ENCODE assay signal across 19 mouse cellular contexts in genomic region chr8:107776906-107777305, GRCm38 (mm10).
A peak's percentile ranks its signal among the peaks of the same experiment; 100 is the strongest.
DNase-seq lines count a peak whose midpoint lies in the region; ATAC-seq and TF ChIP-seq lines count a peak whose summit lies in the region.
"Had no signal": no experiment of that assay in that cellular context is flagged by ENCODE, and none has a peak within 500 bp of the region (broad histone marks: within the 10 kb centered on the region; RNA-seq: fewer than 3 reads in every experiment).

No protein-coding gene starts in this region.

- no peak overlapping the region for H3K4me2 ChIP-seq in midbrain, postnatal 0 days (ENCODE audit: low read depth, low read length, poor library complexity, severe bottlenecking)
- H3K4me2 ChIP-seq: forebrain, embryonic 12.5 days; heart, embryonic 11.5 days had no signal

- no peak for ATAC-seq in midbrain, postnatal 0 days (ENCODE audit: low FRiP score)
- ATAC-seq: hindbrain, postnatal 0 days; liver, postnatal 0 days had no signal

- no peaks in the 10 kb centered on the region for H3K36me3 ChIP-seq in midbrain, embryonic 10.5 days
- no peaks in the 10 kb centered on the region for H3K36me3 ChIP-seq in midbrain, postnatal 0 days (ENCODE audit: insufficient read depth, low read length)
- H3K36me3 ChIP-seq: forebrain, embryonic 12.5 days; limb, embryonic 15.5 days had no signal

- no peak overlapping the region; the same call in 1 of the 2 replicates for H3K27ac ChIP-seq in midbrain, embryonic 10.5 days (replicated peaks)
- no peak overlapping the region for H3K27ac ChIP-seq in midbrain, postnatal 0 days (ENCODE audit: low read depth, low read length)
- H3K27ac ChIP-seq: forebrain, embryonic 12.5 days; hindbrain, postnatal 0 days; limb, embryonic 15.5 days had no signal

- H3K9ac ChIP-seq in midbrain, postnatal 0 days (replicated peaks; ENCODE audit: low read length, poor library complexity, severe bottlenecking) = no peak overlapping the region
- H3K9ac ChIP-seq: forebrain, embryonic 12.5 days; limb, embryonic 15.5 days; liver, postnatal 0 days had no signal

- WGBS in midbrain, embryonic 10.5 days = 2% methylated on average over 5 of the region's 5 CpGs
- WGBS in midbrain, postnatal 0 days = 11% methylated on average over 5 of the region's 5 CpGs

- H3K4me1 ChIP-seq in midbrain, embryonic 10.5 days = peaks cover 16% of the 10 kb centered on the region
- no peaks in the 10 kb centered on the region for H3K4me1 ChIP-seq in midbrain, postnatal 0 days (ENCODE audit: insufficient read depth, low read length)
- H3K4me1 ChIP-seq: megakaryocyte, embryonic 14.5 days had no signal

- DNase-seq in midbrain, embryonic 10.5 days (ENCODE audit: low spot score) = peak; percentile 13
- no peak for DNase-seq in midbrain, postnatal 0 days (ENCODE audit: low spot score)
- DNase-seq in embryo, embryonic 10.5 days (ENCODE audit: low spot score) = peak; percentile 27
- DNase-seq in hindlimb bud, embryonic 11.5 days (ENCODE audit: extremely low spot score, low read depth, low spot score) = peak; percentile 41
- DNase-seq in retina, postnatal 1 day = peak; percentile 22
- no peak for DNase-seq in gastrocnemius, postnatal 4 days (ENCODE audit: low spot score in 2 of 2)
- no peak for DNase-seq in layer of hippocampus, adult 9-10 months (ENCODE audit: low spot score)
- DNase-seq: cerebellum, postnatal 10 days; gastrocnemius, postnatal 36 days; heart, postnatal 36 days; kidney, adult 2 months; liver, postnatal 0 days; lung, postnatal 14 days; right cerebral cortex, adult 18-20 months had no signal

- H3K27me3 ChIP-seq in midbrain, embryonic 10.5 days (ENCODE audit: low read depth, poor library complexity, severe bottlenecking) = 0 out of 2 replicates have a peak, but pooled peaks cover 8% of the 10 kb centered on the region
- no peaks in the 10 kb centered on the region for H3K27me3 ChIP-seq in midbrain, postnatal 0 days (ENCODE audit: insufficient read depth, low read length)
- H3K27me3 ChIP-seq: limb, embryonic 15.5 days; megakaryocyte, embryonic 14.5 days had no signal

- H3K9me3 ChIP-seq in midbrain, embryonic 10.5 days (replicated peaks) = no peaks in the 10 kb centered on the region
- H3K9me3 ChIP-seq in midbrain, postnatal 0 days (ENCODE audit: low read length) = no peaks in the 10 kb centered on the region
- H3K9me3 ChIP-seq: forebrain, embryonic 12.5 days; limb, embryonic 15.5 days had no signal

- peak overlapping the region; percentile 23; the same call in 1 of the 2 replicates for H3K4me3 ChIP-seq in midbrain, embryonic 10.5 days
- no peak overlapping the region for H3K4me3 ChIP-seq in midbrain, postnatal 0 days (ENCODE audit: low read depth, low read length)
- H3K4me3 ChIP-seq: forebrain, embryonic 12.5 days; limb, embryonic 15.5 days; megakaryocyte, embryonic 14.5 days had no signal

- TF ChIP-seq CTCF in midbrain, postnatal 0 days (IDR thresholded peaks at IDR 0.05) = no peak

Comparison
In these comparisons a context has a peak if more than half of its experiments do, and no peak if none do; other contexts are left out.
1. DNase-seq: peak in midbrain, embryonic 10.5 days (single experiment), embryo, embryonic 10.5 days (single experiment), hindlimb bud, embryonic 11.5 days (single experiment) and retina, postnatal 1 day (single experiment); none in midbrain, postnatal 0 days (single experiment), gastrocnemius, postnatal 4 days (0 of 2) and layer of hippocampus, adult 9-10 months (single experiment).